Mouse (Mus musculus): Measurements from ENCODE around the gene Nfia.

Nfia gene

GRCm38 (mm10) chr4:97783073-97783879 lies 10.7 kb downstream of the Nfia start:
- DNase-seq, result no peak

- DNase-seq, result no peak
These were observed 11.7 kb downstream of the Nfia start for GRCm38 (mm10) chr4:97784236-97784635.

GRCm38 (mm10) chr4:97785547-97786271 lies 13.2 kb downstream of the Nfia start:
- DNase-seq, result no peak

- DNase-seq, result no peak
These were observed 14.0 kb downstream of the Nfia start for GRCm38 (mm10) chr4:97786571-97786970.

GRCm38 (mm10) chr4:97787515-97787914 lies 15.0 kb downstream of the Nfia start:
- no peak for DNase-seq

GRCm38 (mm10) chr4:97788537-97788936 lies 16.0 kb downstream of the Nfia start:
- no peak for DNase-seq

- DNase-seq, result no peak
These were observed 21.4 kb downstream of the Nfia start for GRCm38 (mm10) chr4:97793931-97794330.

GRCm38 (mm10) chr4:97794865-97795264 lies 22.3 kb downstream of the Nfia start:
- DNase-seq, result no peak

GRCm38 (mm10) chr4:97795957-97796356 lies 23.4 kb downstream of the Nfia start:
- no peak for DNase-seq

GRCm38 (mm10) chr4:97796505-97796904 lies 24.0 kb downstream of the Nfia start:
- no peak for DNase-seq

- DNase-seq, result no peak
These were observed 31.3 kb downstream of the Nfia start for GRCm38 (mm10) chr4:97803791-97804190.

GRCm38 (mm10) chr4:97804638-97805037 lies 32.1 kb downstream of the Nfia start:
- DNase-seq, result no peak

GRCm38 (mm10) chr4:97805255-97805654 lies 32.7 kb downstream of the Nfia start:
- no peak for DNase-seq

GRCm38 (mm10) chr4:97805896-97806808 lies 33.6 kb downstream of the Nfia start:
- DNase-seq, result no peak

- DNase-seq, result no peak
These were observed 34.4 kb downstream of the Nfia start for GRCm38 (mm10) chr4:97806924-97807323.

- DNase-seq, result no peak
These were observed 36.4 kb downstream of the Nfia start for GRCm38 (mm10) chr4:97808885-97809284.

- DNase-seq, result no peak
These were observed 37.2 kb downstream of the Nfia start for GRCm38 (mm10) chr4:97809582-97810295.

GRCm38 (mm10) chr4:97810348-97810939 lies 37.9 kb downstream of the Nfia start:
- DNase-seq, result no peak

GRCm38 (mm10) chr4:97813035-97813434 lies 40.5 kb downstream of the Nfia start:
- DNase-seq, result no peak

- no peak for DNase-seq
These were observed 41.5 kb downstream of the Nfia start for GRCm38 (mm10) chr4:97813996-97814395.

GRCm38 (mm10) chr4:97814515-97814914 lies 42.0 kb downstream of the Nfia start:
- peak; percentile 32 for DNase-seq

GRCm38 (mm10) chr4:97816001-97816400 lies 43.5 kb downstream of the Nfia start:
- DNase-seq, result no peak
